8 mouse cellular contexts compared by ENCODE assay signal in genomic region chr2:112765046-112765445, GRCm38 (mm10).
DNase-seq lines count a peak whose midpoint lies in the region; ATAC-seq lines count a peak whose summit lies in the region.

No protein-coding gene starts in this region.

- intact Hi-C loops in heart, postnatal 25 days (cut with DNase I) = loop anchor here (2.0 kb wide), 1 partner anchor 264 kb away; no protein-coding TSS in a partner anchor

- no peak for ATAC-seq in erythroblast, adult 5-6 weeks (replicated peaks; ENCODE audit: low FRiP score, poor library complexity, severe bottlenecking)

- peak; percentile 89 for DNase-seq in heart, adult 11 months
- DNase-seq in heart, postnatal 25 days (ENCODE audit: low spot score) = no peak
- peak; percentile 14 for DNase-seq in ovary, postnatal 36 days (ENCODE audit: low spot score)
- DNase-seq in ovary, adult 18-20 months (ENCODE audit: low spot score) = no peak
- DNase-seq in adrenal gland, postnatal 10 days = peak; percentile 41
- DNase-seq in kidney, postnatal 14 days = peak; percentile 42
- DNase-seq in retina, postnatal 7 days (ENCODE audit: low read depth, low spot score) = peak; percentile 8

Comparison
In these comparisons a context has a peak if more than half of its experiments do, and no peak if none do; other contexts are left out.
1. DNase-seq: peak in heart, adult 11 months (single experiment), ovary, postnatal 36 days (single experiment), adrenal gland, postnatal 10 days (single experiment), kidney, postnatal 14 days (single experiment) and retina, postnatal 7 days (single experiment); none in heart, postnatal 25 days (single experiment) and ovary, adult 18-20 months (single experiment).